Mouse (Mus musculus): ENCODE data around the gene Ankib1. TPM values are rescaled to one million over a fixed set of nuclear protein-coding genes. Genes with fewer than 3 reads are reported as not detected.
"Not testable (repeated sequence)": the region's sequence is repeated elsewhere in the genome, so short reads cannot be mapped to it uniquely, and the experiment has no call there.

Gene Ankib1
- total RNA-seq (2021): 10 to 100 TPM; 64.3 to 67.9 TPM

DNA sequence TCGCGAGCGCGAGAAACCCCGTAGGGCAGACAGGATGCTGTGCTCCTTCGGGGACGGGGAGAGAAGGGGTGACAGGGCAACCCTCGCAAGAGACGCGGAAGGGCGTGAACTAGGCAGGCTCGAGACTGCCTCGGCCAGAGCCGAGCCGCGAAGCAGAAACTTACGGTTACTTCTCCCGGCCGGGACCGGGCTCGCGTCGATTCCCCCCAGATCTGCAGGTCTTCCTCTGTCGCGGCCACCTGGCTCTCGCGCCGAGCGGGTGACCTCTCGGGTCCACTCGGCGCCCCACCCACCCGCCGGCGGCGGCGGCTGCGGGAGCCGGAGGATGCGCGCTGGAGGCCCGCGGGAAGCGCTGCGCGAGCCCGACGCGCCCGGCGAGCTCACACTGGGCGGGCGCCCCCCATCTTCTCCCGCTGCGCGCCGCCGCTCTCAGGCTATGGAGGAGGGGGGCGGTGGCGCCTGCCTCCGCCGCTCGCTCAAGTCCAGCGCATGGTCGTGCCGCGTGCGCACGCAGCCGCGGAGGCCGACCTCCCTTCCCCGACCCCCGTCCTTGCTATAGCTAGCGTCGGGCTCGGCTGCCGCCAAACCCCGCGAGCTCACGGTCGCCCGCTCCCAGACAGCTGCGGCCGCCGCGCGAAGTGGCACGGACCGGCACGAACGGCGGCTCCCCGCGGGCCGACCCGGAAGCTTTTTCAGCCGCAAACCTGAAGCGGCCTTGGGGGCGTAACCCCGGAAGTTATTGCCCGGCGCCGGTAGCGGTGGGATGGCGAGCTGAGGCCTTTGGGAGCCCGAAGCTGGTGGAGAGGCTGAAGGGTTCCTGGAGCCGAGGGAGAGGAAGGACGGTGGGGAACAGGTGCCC is at the start of gene Ankib1, which contains the start of gene Krit1:
TSS of gene Ankib1 (minus strand) at position 493 of the 859 bp plus-strand sequence.
TSS of gene Krit1 (plus strand) at position 752 of the 859 bp plus-strand sequence.
- DNase-seq (ENCODE audit: extremely low spot score in 1 of 2, low spot score in 2 of 2): peak; percentile 89 to 95

GRCm38 (mm10) chr5:3845026-3845425 is 42.3 kb upstream of the Ankib1 start, which contains the start of gene Lrrd1:
Gene Lrrd1 (plus strand): TSS chr5:3845173.
- DNase-seq (ENCODE audit: extremely low spot score in 1 of 2, low spot score in 2 of 2): peak in 1 of 2 experiments; percentile 36
- intact Hi-C loops (cut with DNase I): no loop called here

More for the DNA sequence above, at the start of gene Ankib1, which contains the start of gene Krit1:
- intact Hi-C loops (cut with DNase I): loop anchor here (5.0 kb wide), 1 partner anchor 155 kb away; no protein-coding TSS in a partner anchor

GRCm38 (mm10) chr5:3834107-3834506 is 31.4 kb upstream of the Ankib1 start:
- no peak for DNase-seq (ENCODE audit: extremely low spot score in 1 of 2, low spot score in 2 of 2)
- intact Hi-C loops (cut with DNase I): no loop called here

- intact Hi-C loops (cut with DNase I): no loop called here
- DNase-seq (ENCODE audit: extremely low spot score in 1 of 2, low spot score in 2 of 2): no peak
Measured at GRCm38 (mm10) chr5:3808472-3808871, 5.7 kb upstream of the Ankib1 start.

GRCm38 (mm10) chr5:3803292-3804165 is 804 bp upstream of the Ankib1 start:
- intact Hi-C loops (cut with DNase I): loop anchor here (5.0 kb wide), 1 partner anchor 156 kb away; no protein-coding TSS in a partner anchor
- DNase-seq (ENCODE audit: extremely low spot score in 1 of 2, low spot score in 2 of 2): peak in 1 of 2 experiments; percentile 5

- intact Hi-C loops (cut with DNase I): loop anchor here (5.0 kb wide), 1 partner anchor 155 kb away; no protein-coding TSS in a partner anchor
- no peak for DNase-seq (ENCODE audit: extremely low spot score in 1 of 2, low spot score in 2 of 2)
Measured at GRCm38 (mm10) chr5:3801672-3802432, 873 bp downstream of the Ankib1 start.

DNA sequence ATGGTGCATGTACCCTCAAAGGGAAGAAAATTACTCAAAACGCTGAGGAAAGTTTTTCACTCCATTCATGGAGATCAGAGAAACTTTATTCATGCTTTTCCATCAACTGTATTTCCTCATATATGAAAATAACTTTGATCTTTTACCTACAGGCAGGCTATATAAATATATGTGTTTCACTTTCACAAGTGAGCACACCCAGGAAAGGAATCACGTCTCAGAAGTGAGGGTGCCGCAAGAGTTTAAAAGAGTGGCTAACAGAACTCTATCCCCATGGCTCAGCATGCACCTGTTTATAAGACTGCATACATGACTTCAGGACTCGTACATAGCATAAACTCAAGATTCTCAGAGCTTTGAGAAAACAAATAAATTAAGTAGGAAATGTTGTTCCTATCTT is 1.8 kb downstream of the Ankib1 start:
- intact Hi-C loops (cut with DNase I): loop anchor here (5.0 kb wide), 1 partner anchor 154 kb away; no protein-coding TSS in a partner anchor

GRCm38 (mm10) chr5:3800041-3800440 is 2.7 kb downstream of the Ankib1 start:
- DNase-seq (ENCODE audit: extremely low spot score in 1 of 2, low spot score in 2 of 2): no peak
- intact Hi-C loops (cut with DNase I): loop anchor here (5.0 kb wide), 1 partner anchor 153 kb away; no protein-coding TSS in a partner anchor

More for the DNA sequence above, 1.8 kb downstream of the Ankib1 start:
- no peak for DNase-seq (ENCODE audit: extremely low spot score in 1 of 2, low spot score in 2 of 2)

DNA sequence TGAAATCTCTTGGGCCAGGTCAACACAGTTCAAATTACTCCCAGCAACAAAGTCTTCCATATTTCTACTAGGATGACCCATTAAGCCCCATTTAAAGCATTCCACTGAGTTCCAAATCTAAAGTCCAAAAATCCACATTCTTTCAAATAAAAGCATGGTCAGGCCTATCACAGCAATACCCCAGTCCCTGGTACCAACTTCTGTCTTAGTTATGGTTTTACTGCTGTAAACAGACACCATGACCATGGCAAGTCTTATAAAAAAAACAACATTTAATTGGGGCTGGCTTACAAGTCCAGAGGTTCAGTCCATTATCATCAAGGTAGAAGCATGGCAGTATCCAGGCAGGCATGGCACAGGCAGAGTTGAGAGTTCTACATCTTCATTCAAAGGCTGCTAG is 4.1 kb downstream of the Ankib1 start:
- DNase-seq (ENCODE audit: extremely low spot score in 1 of 2, low spot score in 2 of 2); intact Hi-C loops (cut with DNase I): not testable (repeated sequence)

- intact Hi-C loops (cut with DNase I): not testable (repeated sequence)
Measured at GRCm38 (mm10) chr5:3797101-3797500, 5.6 kb downstream of the Ankib1 start.

DNA sequence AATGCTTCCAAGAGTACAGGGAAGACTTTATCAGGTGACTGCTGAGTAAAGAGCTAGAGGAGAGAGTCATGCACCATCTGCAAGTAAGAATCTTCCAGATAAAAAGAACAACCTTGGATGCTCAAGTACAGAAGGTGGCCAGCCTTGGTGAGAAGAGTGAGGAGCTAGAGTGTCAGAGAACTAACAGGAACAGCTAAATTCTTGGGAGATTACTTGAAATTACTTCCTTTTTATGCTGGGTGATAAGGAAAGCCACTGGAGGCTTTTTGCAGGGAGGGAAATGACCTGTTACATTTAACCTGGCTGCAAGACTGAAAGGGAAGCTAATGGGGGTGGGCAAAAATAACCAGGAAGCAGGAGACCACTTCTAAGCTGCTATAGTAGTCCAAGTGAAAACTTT is 11.7 kb downstream of the Ankib1 start:
- intact Hi-C loops (cut with DNase I): no loop called here
- no peak for DNase-seq (ENCODE audit: extremely low spot score in 1 of 2, low spot score in 2 of 2)

More at GRCm38 (mm10) chr5:3797101-3797500, 5.6 kb downstream of the Ankib1 start:
- DNase-seq (ENCODE audit: extremely low spot score in 1 of 2, low spot score in 2 of 2): not testable (repeated sequence)

DNA sequence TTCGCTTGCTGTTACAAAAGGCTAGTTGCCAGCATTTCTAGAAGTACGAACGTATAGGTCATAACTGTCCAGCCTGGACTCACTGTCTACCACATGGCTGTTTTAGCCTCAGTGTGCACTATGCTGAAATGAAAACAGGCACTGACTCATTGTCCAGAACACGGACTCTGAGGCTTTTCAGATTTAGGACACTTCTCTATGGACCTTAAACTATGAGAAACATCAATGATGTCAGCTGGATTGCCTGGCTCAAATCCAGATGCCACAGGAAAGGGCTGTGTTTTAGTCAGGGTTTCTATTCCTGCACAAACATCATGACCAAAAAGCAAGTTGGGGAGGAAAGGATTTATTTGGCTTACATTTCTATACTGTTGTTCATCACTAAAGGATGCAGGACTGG is 15.2 kb downstream of the Ankib1 start:
- DNase-seq (ENCODE audit: extremely low spot score in 1 of 2, low spot score in 2 of 2): peak in 1 of 2 experiments; percentile 21
- intact Hi-C loops (cut with DNase I): no loop called here

DNA sequence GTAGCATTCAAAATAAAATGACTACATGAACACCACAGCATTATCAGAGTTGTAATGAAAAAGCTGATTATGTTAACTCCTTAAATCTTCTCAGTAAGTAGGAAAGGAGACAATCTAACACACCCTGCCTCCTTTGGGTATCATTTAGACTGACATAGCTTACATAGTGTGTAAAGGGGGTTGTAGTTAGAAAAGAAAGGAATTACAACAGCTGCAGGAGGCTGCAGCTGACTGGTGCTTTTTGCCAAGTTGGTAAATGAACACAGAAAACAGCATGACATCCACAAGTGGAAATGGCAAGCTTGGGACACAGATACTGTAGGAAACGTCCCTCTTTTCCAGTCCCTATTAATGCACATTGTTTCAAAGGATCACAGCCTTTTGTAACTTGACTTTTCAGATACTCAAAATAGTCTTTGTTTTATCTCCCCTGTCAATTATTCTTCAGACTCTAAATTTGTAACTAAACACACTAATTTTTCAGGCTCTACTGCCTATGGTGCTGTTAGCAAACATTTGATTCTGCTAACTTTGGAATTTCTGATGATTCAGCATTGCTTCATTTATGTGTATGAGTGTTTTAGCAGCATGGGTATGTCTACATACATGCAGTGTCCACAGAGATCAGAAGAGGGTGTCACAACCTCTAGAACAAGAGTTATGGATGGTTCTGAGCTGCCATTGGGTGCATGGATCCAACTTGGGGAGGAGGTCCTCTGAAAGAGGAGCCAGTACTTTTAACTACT is 17.8 kb downstream of the Ankib1 start:
- DNase-seq (ENCODE audit: extremely low spot score in 1 of 2, low spot score in 2 of 2): no peak
- intact Hi-C loops (cut with DNase I): no loop called here

DNA sequence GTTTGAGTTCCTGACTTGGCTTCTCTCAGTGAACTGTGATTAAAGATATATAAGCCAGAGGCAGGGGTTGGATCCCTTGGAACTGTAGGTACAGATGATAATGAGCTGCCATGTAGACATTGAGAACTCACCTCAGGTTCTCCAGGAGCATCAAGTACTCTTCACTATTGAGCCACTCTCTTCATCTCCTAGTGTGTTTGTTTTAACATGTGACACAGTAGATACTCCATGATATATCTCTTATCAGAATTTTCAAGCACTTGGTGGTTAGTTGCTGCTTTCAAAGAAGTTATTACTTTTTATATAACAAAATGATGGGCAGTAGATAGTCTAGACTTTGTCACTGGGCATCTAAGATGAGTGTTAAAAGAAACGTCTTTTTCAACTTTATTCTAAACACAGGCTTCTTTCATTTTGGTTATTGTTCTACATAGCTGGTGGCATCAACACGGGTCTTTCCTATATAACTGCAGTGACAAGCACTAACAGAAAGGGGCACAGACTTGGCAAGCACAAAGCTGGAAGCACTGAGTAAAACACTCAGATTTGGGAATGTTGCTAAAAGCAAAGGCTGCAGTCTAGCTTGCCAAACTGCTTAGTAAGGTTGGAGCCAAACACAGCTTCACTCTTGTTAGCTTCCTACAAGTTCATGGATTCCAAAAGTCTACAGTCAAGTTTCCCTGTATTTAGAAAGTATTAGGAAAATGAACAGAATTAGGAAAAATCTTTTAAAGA is 18.6 kb downstream of the Ankib1 start:
- no peak for DNase-seq (ENCODE audit: extremely low spot score in 1 of 2, low spot score in 2 of 2)
- intact Hi-C loops (cut with DNase I): no loop called here

- DNase-seq (ENCODE audit: extremely low spot score in 1 of 2, low spot score in 2 of 2): no peak
- intact Hi-C loops (cut with DNase I): no loop called here
Measured at GRCm38 (mm10) chr5:3782670-3783069, 20.1 kb downstream of the Ankib1 start.

GRCm38 (mm10) chr5:3772017-3772416 is 30.7 kb downstream of the Ankib1 start:
- intact Hi-C loops (cut with DNase I): no loop called here

GRCm38 (mm10) chr5:3771512-3771911 is 31.2 kb downstream of the Ankib1 start:
- intact Hi-C loops (cut with DNase I): no loop called here
- no peak for DNase-seq (ENCODE audit: extremely low spot score in 1 of 2, low spot score in 2 of 2)

More at GRCm38 (mm10) chr5:3772017-3772416, 30.7 kb downstream of the Ankib1 start:
- DNase-seq (ENCODE audit: extremely low spot score in 1 of 2, low spot score in 2 of 2): no peak
